Mouse (Mus musculus) kidney, adult 2 months (tissue): ENCODE measurements around the gene Slc50a1. TPM values are rescaled to one million over a fixed set of nuclear protein-coding genes. Genes with fewer than 3 reads are reported as not detected.

Experiments
- DNase-seq: peaks from one replicate; pipeline ENCODE4 v3.0.0; 2021
- H3K27ac ChIP-seq: fragments of 200-500 bp; 2 replicates; pipeline ENCODE4 v1.5.1; 2012; ENCODE audit warnings: low read depth, low read length, control low read depth, inconsistent platforms; ENCODE audit not compliant: insufficient read depth
- H3K27me3 ChIP-seq: fragments of 200-500 bp; replicated peaks from 2 replicates; pipeline ENCODE4 v1.6.1; 2012; ENCODE audit warnings: mild to moderate bottlenecking, moderate library complexity, low read length, inconsistent platforms; ENCODE audit not compliant: control insufficient read depth, insufficient read depth
- H3K36me3 ChIP-seq: fragments of 200-500 bp; 2 replicates; pipeline ENCODE4 v1.6.1; 2012; ENCODE audit warnings: mild to moderate bottlenecking, moderate library complexity, low read length, inconsistent platforms; ENCODE audit not compliant: control insufficient read depth, insufficient read depth
- H3K4me1 ChIP-seq: fragments of 200-500 bp; 2 replicates; pipeline ENCODE4 v1.6.1; 2011; ENCODE audit warnings: low read length; ENCODE audit not compliant: control insufficient read depth, insufficient read depth
- H3K4me3 ChIP-seq: fragments of 200-500 bp; 2 replicates; pipeline ENCODE4 v1.5.1; 2011; ENCODE audit warnings: mild to moderate bottlenecking, low read depth, low read length, control low read depth; ENCODE audit not compliant: insufficient read depth
- CTCF ChIP-seq: fragments of 200-500 bp; conservative IDR thresholded peaks from 2 replicates; pipeline ENCODE4 v1.5.1; 2011; ENCODE audit warnings: low read depth, mild to moderate bottlenecking, control low read depth, low read length, moderate library complexity, mixed read lengths; ENCODE audit not compliant: insufficient read depth, insufficient read length
- POLR2A ChIP-seq: fragments of 200-500 bp; IDR thresholded peaks from one replicate; pipeline ENCODE4 v1.6.1; 2011; ENCODE audit warnings: low read depth, low read length, control low read depth
- WGBS: fragments of 180-500 bp; shearing (Covaris S2); methylation state at CpG from one replicate; pipeline ENCODE4 v1.1.7; 2018; 5-methylcytosine and 5-hydroxymethylcytosine counted together
- polyA plus RNA-seq: library from polyadenylated mRNA; depleted of rRNA; stranded (reverse); fragments of >200 nt; gene quantifications from 2 replicates; pipeline ENCODE4 v1.2.3, GENCODE M21; 2012

Slc50a1 gene
- polyA plus RNA-seq, 1 experiment = 110 TPM

DNA sequence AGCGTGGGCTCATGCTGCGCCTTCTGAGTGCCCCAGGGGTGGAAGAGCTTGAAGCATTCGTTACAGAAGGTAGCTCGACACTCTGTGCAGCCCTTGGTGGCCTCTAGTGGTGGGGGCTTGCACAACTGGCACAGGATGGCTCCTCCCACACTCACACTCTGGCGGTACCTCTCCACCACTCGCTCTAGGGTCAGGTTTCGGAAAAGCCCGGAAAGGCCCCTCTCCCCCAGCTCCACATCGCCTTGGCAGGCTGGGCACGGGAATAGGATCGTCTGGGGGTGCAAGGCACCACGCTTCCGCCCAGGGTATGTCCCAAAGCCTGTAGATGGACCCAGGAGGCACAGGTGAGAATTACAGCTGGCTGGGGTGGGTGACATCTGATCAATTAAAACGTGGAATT is 26.8 kb downstream of the Slc50a1 start:
- DNase-seq = peak; percentile 68
- Histone ChIP-seq H3K4me3 (no peak overlapping the region), H3K36me3 (no peaks in the 10 kb centered on the region), H3K27me3 (no peaks in the 10 kb centered on the region), H3K4me1 (peaks cover 18% of the 10 kb centered on the region), H3K27ac (no peak overlapping the region)
- 33% methylated on average over 14 of the region's 14 CpGs for WGBS
- TF ChIP-seq CTCF (no peak; the same call in 1 of the 2 replicates), POLR2A (no peak)

DNA sequence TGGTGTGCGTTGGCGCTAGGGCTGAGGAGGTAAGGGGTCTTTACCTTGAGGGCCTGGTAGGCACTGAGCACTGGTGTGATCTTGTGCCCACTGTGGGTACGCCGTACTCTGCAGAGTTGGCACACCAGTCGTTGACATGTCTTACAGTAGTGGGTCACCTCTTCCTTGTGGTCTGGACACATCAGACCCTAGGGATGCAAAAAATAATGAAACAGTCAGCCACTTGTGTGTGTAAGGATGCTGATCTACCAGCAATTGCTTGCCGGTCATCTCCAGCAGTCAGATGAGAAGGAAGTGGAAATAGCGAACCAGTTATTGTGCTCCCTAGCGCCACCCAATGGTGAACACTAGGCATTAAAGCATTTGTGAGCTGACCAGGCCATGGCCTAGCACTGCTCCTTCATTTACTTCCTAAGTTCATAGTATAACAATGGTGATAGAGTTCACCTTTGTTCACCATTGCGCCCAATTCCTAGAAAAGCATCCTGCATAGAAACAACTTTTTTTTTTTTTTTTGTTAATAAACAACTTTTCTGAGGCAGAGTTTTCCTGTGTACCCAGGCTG is 28.0 kb downstream of the Slc50a1 start:
- Histone ChIP-seq H3K36me3 (no peaks in the 10 kb centered on the region), H3K27me3 (no peaks in the 10 kb centered on the region), H3K4me1 (peaks cover 18% of the 10 kb centered on the region), H3K4me3 (no peak overlapping the region), H3K27ac (no peak overlapping the region)
- 60% methylated on average over 9 of the region's 9 CpGs for WGBS
- TF ChIP-seq CTCF = peak; percentile 88
- no peak for TF ChIP-seq POLR2A
- peak; percentile 87 for DNase-seq

DNA sequence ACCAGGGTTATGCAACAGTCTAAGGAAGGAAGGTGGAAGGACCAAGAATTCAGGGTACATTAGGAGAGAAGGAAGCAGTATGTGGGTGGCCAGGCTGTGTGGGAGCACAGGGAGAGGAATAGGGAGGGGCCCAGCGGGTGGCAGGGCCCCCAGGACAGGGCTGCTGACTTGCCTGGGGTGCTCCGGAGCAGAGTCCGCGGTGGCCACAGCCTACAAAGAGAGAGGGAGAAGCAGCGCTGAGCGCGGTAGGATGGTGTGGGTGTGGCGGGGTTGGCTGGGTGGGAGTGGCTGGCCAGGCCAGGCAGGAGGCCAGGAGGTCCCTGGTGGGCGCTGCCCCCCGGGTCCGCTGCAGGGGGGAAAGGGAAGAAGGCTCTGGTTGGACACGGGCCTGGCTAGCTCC is 31.9 kb downstream of the Slc50a1 start:
- Histone ChIP-seq H3K27ac (no peak overlapping the region), H3K4me1 (peaks cover 6% of the 10 kb centered on the region), H3K27me3 (no peaks in the 10 kb centered on the region), H3K36me3 (no peaks in the 10 kb centered on the region), H3K4me3 (no peak overlapping the region)
- WGBS = 44% methylated on average over 12 of the region's 12 CpGs
- DNase-seq = peak; percentile 35
- TF ChIP-seq POLR2A = no peak

DNA sequence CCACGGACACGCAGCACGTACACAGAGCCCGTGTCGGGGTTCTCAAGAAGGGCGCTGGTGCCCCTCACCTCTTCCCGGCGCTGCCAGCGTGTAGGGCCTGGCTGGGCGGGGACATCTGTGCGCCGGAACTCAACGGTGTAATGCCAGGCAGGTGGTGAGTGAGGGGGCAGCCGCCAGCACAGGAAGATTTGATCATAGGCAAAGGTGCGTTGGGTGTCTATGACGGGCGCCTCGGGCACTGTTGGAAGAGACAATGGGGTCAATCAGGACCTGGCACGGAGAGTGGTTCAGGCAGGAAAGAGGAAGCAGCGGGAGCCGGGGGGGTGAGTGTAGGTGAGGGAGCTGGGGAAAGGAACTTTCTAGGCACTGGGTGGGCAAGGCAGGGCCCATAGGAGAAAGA is 32.7 kb downstream of the Slc50a1 start:
- Histone ChIP-seq H3K36me3 (no peaks in the 10 kb centered on the region), H3K27me3 (no peaks in the 10 kb centered on the region), H3K27ac (no peak overlapping the region), H3K4me3 (no peak overlapping the region), H3K4me1 (no peaks in the 10 kb centered on the region; the same call in 1 of the 2 replicates)
- DNase-seq = no peak
- TF ChIP-seq CTCF = no peak
- no peak for TF ChIP-seq POLR2A
- 82% methylated on average over 21 of the region's 21 CpGs for WGBS

DNA sequence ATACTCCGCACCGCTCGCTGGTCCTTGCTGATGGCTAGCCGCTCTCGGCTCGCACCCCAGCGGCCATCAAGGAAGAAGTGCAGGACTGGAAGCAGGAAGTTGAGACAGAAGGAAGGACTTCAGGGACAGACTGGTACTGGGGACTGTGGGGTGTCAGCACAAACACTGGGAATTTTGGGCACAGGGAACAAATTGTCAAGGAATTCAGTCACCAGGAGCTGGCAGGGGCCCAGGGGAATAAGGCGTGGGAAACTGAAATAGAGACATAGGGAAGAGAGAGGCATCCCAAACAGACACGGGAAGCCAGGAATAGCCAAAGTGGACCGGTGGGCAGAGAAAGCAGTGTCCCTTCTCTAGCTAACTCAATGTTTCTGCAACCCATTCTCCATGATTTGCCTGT is 33.9 kb downstream of the Slc50a1 start:
- H3K4me1 ChIP-seq = no peaks in the 10 kb centered on the region
- WGBS = 89% methylated on average over 10 of the region's 10 CpGs

DNA sequence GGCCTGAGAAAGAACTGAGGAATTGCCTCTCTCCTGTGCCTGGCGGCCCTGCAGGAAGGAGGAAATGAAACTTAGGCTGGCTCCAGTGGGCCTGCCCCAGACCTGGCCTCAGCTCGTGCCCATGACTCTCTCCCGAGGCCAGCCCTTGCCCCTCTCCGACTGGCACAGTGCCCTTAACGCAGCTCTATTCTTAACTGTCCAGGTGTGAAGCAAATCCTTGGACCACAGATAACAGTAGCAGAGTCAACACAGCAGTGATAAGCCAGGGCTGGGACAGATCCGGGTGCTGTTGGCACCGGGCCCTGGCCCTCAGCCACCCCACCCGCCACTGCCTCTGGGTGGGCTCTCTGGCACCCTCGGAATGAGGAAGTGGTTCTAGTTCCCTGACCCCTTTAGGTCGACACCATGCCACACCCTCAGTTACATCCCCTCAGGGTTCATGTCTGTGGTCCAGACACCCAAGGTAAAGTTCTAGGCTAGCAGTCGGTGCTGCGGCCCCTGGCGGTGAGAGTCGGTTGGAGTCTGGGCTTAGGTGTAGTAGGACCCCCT is 36.7 kb downstream of the Slc50a1 start:
- no peak overlapping the region for H3K4me3 ChIP-seq
- WGBS = 49% methylated on average over 14 of the region's 14 CpGs
- H3K4me1 ChIP-seq = no peaks in the 10 kb centered on the region
- no peak for TF ChIP-seq POLR2A
- no peak for TF ChIP-seq CTCF
- DNase-seq = peak; percentile 31
- no peaks in the 10 kb centered on the region for H3K27me3 ChIP-seq
- 0 out of 2 replicates have a peak overlapping the region, but pooled peaks have one; percentile 40 for H3K27ac ChIP-seq
- H3K36me3 ChIP-seq = no peaks in the 10 kb centered on the region

More for the DNA sequence above, 33.9 kb downstream of the Slc50a1 start:
- Histone ChIP-seq H3K27ac (no peak overlapping the region), H3K36me3 (no peaks in the 10 kb centered on the region), H3K4me3 (no peak overlapping the region), H3K27me3 (no peaks in the 10 kb centered on the region)
- TF ChIP-seq POLR2A (no peak), CTCF (no peak)
- no peak for DNase-seq

DNA sequence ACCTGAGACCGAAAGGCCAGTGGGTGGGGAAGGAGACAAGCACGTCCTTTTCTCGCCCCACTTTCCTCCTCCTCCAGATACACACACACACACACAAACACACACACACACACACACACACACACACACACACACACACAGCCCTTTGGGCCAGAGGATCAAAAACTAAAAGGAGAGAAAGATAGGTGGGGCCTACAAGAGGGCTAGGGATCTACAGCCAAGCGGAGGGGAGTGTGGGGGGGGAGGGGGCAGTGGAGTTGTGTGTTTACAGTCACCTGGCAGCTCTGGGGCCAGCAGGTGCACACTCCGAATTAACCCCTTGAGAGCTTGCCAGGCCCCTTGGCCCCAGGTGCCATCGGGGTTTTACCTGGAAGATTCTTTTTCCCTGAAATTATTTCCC is 37.8 kb downstream of the Slc50a1 start:
- H3K4me1 ChIP-seq = peaks cover 5% of the 10 kb centered on the region; the same call in 1 of the 2 replicates
- no peak for DNase-seq
- no peaks in the 10 kb centered on the region for H3K36me3 ChIP-seq
- H3K27ac ChIP-seq = 0 out of 2 replicates have a peak overlapping the region, but pooled peaks have one; percentile 40
- 67% methylated on average over 6 of the region's 6 CpGs for WGBS
- no peak for TF ChIP-seq CTCF
- no peak for TF ChIP-seq POLR2A
- H3K4me3 ChIP-seq = no peak overlapping the region
- no peaks in the 10 kb centered on the region for H3K27me3 ChIP-seq
